Mouse (Mus musculus) stomach, embryonic 14.5 days (tissue): ENCODE measurements around the gene Nat14. TPM values are rescaled to one million over a fixed set of nuclear protein-coding genes. Genes with fewer than 3 reads are reported as not detected.

Experiments
- ATAC-seq: fragments of 200-750 bp; cut with Nextera tagmentation; 2 replicates; pipeline ENCODE4 v1.8.0; 2017; ENCODE audit warnings: low read depth, moderate TSS enrichment; ENCODE audit not compliant: insufficient number of reproducible peaks, insufficient read depth, low FRiP score
- H3K27ac ChIP-seq: fragments of 300-500 bp; sonication (generic); 2 replicates; pipeline ENCODE4 v1.5.1; 2014; ENCODE audit warnings: mild to moderate bottlenecking, low read length, moderate library complexity, mixed read lengths
- H3K27me3 ChIP-seq: fragments of 300-500 bp; sonication (generic); 2 replicates; pipeline ENCODE4 v1.6.1; 2014; ENCODE audit warnings: low read length, control low read depth, mixed read lengths; ENCODE audit not compliant: control insufficient read depth, insufficient read depth
- H3K36me3 ChIP-seq: fragments of 300-500 bp; sonication (generic); 2 replicates; pipeline ENCODE4 v1.6.1; 2014; ENCODE audit warnings: mild to moderate bottlenecking, control low read depth, low read length, moderate library complexity, mixed read lengths; ENCODE audit not compliant: control insufficient read depth, insufficient read depth
- H3K4me1 ChIP-seq: fragments of 300-500 bp; sonication (generic); 2 replicates; pipeline ENCODE4 v1.6.1; 2014; ENCODE audit warnings: low read length, control low read depth, mixed read lengths; ENCODE audit not compliant: control insufficient read depth, insufficient read depth
- H3K4me2 ChIP-seq: fragments of 300-500 bp; sonication (generic); replicated peaks from 2 replicates; pipeline ENCODE4 v1.6.1; 2014; ENCODE audit warnings: low read depth, low read length, control low read depth
- H3K4me3 ChIP-seq: fragments of 300-500 bp; sonication (generic); 2 replicates; pipeline ENCODE4 v1.5.1; 2014; ENCODE audit warnings: low read depth, low read length, control low read depth
- H3K9ac ChIP-seq: fragments of 300-500 bp; sonication (generic); replicated peaks from 2 replicates; pipeline ENCODE4 v1.6.1; 2014; ENCODE audit warnings: low read depth, mild to moderate bottlenecking, control low read depth, low read length, moderate library complexity, mixed read lengths
- H3K9me3 ChIP-seq: fragments of 300-500 bp; sonication (generic); 2 replicates; pipeline ENCODE4 v1.6.1; 2016; ENCODE audit warnings: low read depth, low read length, control low read depth; ENCODE audit not compliant: control insufficient read depth
- WGBS: fragments of 180-500 bp; shearing (Covaris S2); extraction: QIAGEN DNeasy Blood & Tissue Kit; methylation state at CpG from one replicate; pipeline ENCODE4 v1.1.7; 2014; 5-methylcytosine and 5-hydroxymethylcytosine counted together
- polyA plus RNA-seq: library from polyadenylated mRNA; unstranded; fragments of >200 nt; fragmentation: Nextera tagmentation; extraction: Ambion mirVana; gene quantifications from 2 replicates; pipeline ENCODE4 v1.2.1, GENCODE M21; 2014

The Nat14 gene
- polyA plus RNA-seq, 1 experiment from 2014 or later: 3.5 TPM

DNA sequence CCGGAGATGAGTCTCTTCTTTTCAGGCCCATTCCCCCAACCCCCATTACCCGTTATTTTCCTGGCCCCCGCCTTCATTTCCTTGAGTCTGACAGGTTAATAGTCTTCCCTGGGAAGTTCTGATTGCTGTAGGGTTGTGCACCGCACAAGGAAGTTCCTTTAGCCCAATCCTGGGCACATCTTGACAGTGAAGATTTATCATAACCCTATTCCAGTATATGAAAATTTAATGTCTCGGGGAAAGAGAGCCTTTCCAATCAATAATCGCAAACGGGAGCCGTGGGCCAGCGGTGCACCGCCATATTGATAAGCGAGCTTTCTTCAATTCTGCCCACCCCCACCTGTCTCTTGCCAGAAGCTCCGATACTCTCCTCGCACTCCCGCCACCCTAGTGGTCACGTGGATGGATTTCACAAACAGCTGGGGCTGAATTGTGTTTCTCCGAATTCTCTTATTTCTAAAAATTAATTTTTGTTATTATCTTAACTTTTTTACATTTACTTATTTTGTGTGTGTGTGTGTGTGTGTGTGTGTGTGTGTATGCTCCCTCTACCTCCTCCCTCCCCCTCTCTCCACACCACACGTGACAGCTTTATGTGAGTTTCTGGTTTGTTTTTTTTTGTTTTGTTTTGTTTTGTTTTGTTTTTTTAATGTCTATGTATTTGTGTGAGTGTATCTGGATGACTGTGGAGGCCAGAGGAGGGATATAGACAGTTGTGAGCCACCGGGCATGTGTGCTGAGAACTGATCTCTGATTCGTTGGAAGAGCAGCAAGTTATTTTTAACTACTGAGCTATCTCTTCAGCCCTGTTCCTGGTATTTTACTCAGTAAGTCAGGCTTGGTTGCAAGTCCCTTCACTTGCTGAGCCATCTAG is 21.9 kb upstream of the Nat14 start:
- H3K4me3 ChIP-seq: peak overlapping the region; percentile 22
- no peak overlapping the region for H3K9ac ChIP-seq
- H3K4me2 ChIP-seq: peak overlapping the region; percentile 46
- H3K9me3 ChIP-seq: peaks cover 3% of the 10 kb centered on the region; the same call in 1 of the 2 replicates
- 6% methylated on average over 19 of the region's 19 CpGs for WGBS
- no peaks in the 10 kb centered on the region for H3K4me1 ChIP-seq
- no peak overlapping the region for H3K27ac ChIP-seq
- ATAC-seq: peak; percentile 30; the same call in 1 of the 2 replicates
- no peaks in the 10 kb centered on the region for H3K36me3 ChIP-seq
- H3K27me3 ChIP-seq: no peaks in the 10 kb centered on the region

DNA sequence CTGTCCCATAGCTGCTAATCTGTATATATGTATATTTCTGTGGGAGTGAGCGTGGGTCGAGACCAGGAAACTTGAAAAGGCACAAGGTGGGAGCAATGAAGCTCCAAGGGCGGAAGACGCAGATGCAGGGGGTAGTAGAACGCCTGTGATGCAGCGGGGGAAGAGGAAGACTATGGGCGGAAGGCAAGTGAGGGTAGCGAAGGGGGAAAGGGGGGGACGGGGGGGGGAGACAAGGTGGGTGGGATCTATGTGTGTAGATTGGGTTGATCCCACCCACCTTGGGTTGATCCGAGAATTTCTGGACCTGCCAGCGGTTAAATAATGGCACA is 21.3 kb upstream of the Nat14 start:
- no peak for ATAC-seq
- H3K4me2 ChIP-seq: peak overlapping the region; percentile 46
- WGBS: 35% methylated on average over 11 of the region's 11 CpGs
- no peak overlapping the region for H3K27ac ChIP-seq
- H3K27me3 ChIP-seq: no peaks in the 10 kb centered on the region
- no peak overlapping the region for H3K9ac ChIP-seq
- no peaks in the 10 kb centered on the region for H3K4me1 ChIP-seq
- H3K4me3 ChIP-seq: peak overlapping the region; percentile 22; the same call in 1 of the 2 replicates
- H3K9me3 ChIP-seq: peaks cover 3% of the 10 kb centered on the region; the same call in 1 of the 2 replicates
- no peaks in the 10 kb centered on the region for H3K36me3 ChIP-seq

DNA sequence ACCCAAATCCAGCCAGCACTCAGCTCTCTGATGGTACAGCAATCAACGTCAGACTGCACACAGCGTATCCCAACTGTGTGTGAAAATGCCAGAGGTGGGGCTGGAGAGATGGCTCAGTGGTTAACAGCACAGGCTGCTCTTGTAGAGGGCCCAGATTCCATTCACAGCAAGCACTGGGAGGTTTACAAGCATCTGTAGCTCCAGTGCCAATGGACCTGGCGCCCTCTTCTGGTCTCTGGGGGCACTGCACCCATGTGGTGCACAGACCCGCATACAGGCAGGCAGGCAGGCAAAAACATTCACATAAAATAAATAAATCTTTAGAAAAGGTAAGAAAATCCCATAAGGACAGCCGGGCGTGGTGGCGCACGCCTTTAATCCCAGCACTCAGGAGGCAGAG is 20.7 kb upstream of the Nat14 start:
- H3K27me3 ChIP-seq: no peaks in the 10 kb centered on the region
- H3K4me1 ChIP-seq: no peaks in the 10 kb centered on the region
- H3K4me3 ChIP-seq: no peak overlapping the region
- WGBS: 51% methylated on average over 8 of the region's 8 CpGs
- no peak overlapping the region for H3K9ac ChIP-seq
- H3K9me3 ChIP-seq: peaks cover 3% of the 10 kb centered on the region; the same call in 1 of the 2 replicates
- H3K4me2 ChIP-seq: no peak overlapping the region
- H3K36me3 ChIP-seq: no peaks in the 10 kb centered on the region
- H3K27ac ChIP-seq: no peak overlapping the region
- ATAC-seq: 0 out of 2 replicates have a peak, but pooled peaks have one; percentile 31

DNA sequence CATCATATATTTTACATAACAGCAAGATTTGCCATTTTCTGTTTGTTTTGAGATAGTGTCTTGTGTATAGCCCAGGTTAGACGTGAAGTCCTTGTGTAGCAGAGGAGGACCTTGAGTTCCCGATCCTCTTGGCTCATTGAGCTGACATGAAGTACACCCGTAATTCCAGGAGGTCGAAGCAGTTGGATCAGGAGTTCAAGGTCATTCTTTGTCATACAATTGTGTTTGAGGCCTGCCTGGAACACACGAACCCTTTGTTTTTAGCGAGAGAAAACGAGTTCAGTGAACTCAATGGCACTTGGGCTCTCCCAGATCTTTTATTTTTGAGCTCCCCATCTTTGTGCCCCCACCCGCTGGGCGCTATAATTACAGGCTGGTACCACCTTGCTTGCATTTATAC is 19.4 kb upstream of the Nat14 start:
- H3K9ac ChIP-seq: no peak overlapping the region
- ATAC-seq: no peak
- no peaks in the 10 kb centered on the region for H3K4me1 ChIP-seq
- H3K9me3 ChIP-seq: peaks cover 3% of the 10 kb centered on the region; the same call in 1 of the 2 replicates
- no peak overlapping the region for H3K4me2 ChIP-seq
- H3K27ac ChIP-seq: no peak overlapping the region
- 77% methylated on average over 9 of the region's 9 CpGs for WGBS
- no peaks in the 10 kb centered on the region for H3K27me3 ChIP-seq
- no peaks in the 10 kb centered on the region for H3K36me3 ChIP-seq
- H3K4me3 ChIP-seq: no peak overlapping the region

DNA sequence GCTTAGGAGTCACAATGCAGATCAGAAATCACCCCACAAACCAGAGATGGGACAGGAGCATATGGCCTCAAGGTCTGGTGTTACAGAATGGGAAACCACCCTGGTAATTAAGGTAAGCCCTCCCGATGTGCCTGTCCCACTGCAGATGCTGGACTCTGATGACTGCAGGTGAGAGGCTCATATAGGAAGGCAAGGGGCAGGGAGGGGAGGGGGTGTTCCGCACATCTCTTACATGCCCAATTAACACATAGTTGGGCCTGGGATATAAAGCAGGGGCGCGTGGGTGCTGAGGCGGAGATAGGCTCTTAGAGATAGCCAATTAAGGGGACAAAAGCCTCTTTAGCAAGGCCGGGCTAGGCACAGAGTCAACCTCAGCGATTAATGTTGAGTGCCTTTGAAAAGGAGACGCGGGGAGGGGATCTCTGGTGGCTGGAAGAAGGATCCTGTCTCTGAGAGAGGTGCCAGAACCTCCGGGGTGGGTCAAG is 15.3 kb upstream of the Nat14 start, which contains the start of gene Gm36210:
Gm36210 (minus strand) TSS at position 51 of the 485 bp plus-strand sequence.
- Histone ChIP-seq H3K27ac (no peak within 1 kb of the TSS), H3K4me3 (no peak within 1 kb of the TSS), H3K9ac (no peak within 1 kb of the TSS), H3K4me1 (no peaks in the 10 kb centered on the region), H3K9me3 (no peaks in the 10 kb centered on the region; the same call in 1 of the 2 replicates), H3K27me3 (no peaks in the 10 kb centered on the region), H3K4me2 (no peak within 1 kb of the TSS), H3K36me3 (no peaks in the 10 kb centered on the region)
- ATAC-seq: no peak
- 71% methylated on average over 10 of the region's 10 CpGs for WGBS

DNA sequence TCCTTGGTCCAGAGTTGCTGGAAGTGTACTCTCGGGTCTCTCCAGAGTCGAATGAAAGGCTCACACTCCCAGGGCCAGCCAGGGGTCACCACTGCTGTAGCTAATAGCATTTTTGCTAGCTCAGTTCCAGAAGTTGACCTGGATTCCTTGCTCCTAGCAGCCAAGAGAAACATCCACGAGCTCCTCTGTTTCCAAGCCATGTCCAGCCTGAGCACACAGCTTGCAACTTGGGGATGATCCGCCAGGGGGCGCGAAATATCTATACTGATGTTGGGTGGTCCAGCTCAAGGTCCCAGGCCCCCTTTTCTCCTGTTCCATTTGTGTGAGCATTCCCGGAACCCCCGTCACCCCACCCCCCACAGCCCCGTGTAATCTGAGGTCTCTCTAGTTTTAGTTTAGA is 10.3 kb upstream of the Nat14 start:
- no peak overlapping the region for H3K4me3 ChIP-seq
- H3K27me3 ChIP-seq: no peaks in the 10 kb centered on the region
- 0 out of 2 replicates have a peak overlapping the region, but pooled peaks have one; percentile 10 for H3K27ac ChIP-seq
- ATAC-seq: no peak
- H3K9ac ChIP-seq: no peak overlapping the region
- 29% methylated on average over 9 of the region's 9 CpGs for WGBS
- no peak overlapping the region for H3K4me2 ChIP-seq
- H3K36me3 ChIP-seq: no peaks in the 10 kb centered on the region
- H3K4me1 ChIP-seq: peaks cover 6% of the 10 kb centered on the region; the same call in 1 of the 2 replicates
- no peaks in the 10 kb centered on the region for H3K9me3 ChIP-seq

DNA sequence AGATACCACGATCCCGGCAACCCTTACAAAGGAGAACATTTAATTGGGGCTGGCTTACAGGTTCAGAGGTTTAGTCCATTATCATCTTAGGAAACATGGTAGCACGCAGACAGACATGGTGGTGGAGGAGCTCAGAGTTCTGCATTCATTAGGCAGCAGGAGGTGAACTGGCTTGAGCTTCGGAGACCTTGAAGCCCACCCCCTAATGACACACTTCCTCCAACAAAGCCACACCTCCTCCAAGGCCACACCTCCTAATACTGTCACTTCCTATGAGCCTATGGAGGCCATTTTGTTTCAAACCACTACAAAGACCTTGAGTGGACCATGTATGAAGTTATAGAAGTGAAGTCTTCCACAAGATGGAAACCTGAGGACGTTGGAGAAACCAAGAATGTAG is 9.6 kb upstream of the Nat14 start:
- H3K9me3 ChIP-seq: no peaks in the 10 kb centered on the region
- H3K27ac ChIP-seq: no peak overlapping the region
- no peaks in the 10 kb centered on the region for H3K27me3 ChIP-seq
- H3K4me3 ChIP-seq: no peak overlapping the region
- ATAC-seq: no peak
- no peak overlapping the region for H3K9ac ChIP-seq
- peaks cover 8% of the 10 kb centered on the region; the same call in 1 of the 2 replicates for H3K4me1 ChIP-seq
- H3K36me3 ChIP-seq: no peaks in the 10 kb centered on the region
- 66% methylated on average over 5 of the region's 5 CpGs for WGBS
- no peak overlapping the region for H3K4me2 ChIP-seq

DNA sequence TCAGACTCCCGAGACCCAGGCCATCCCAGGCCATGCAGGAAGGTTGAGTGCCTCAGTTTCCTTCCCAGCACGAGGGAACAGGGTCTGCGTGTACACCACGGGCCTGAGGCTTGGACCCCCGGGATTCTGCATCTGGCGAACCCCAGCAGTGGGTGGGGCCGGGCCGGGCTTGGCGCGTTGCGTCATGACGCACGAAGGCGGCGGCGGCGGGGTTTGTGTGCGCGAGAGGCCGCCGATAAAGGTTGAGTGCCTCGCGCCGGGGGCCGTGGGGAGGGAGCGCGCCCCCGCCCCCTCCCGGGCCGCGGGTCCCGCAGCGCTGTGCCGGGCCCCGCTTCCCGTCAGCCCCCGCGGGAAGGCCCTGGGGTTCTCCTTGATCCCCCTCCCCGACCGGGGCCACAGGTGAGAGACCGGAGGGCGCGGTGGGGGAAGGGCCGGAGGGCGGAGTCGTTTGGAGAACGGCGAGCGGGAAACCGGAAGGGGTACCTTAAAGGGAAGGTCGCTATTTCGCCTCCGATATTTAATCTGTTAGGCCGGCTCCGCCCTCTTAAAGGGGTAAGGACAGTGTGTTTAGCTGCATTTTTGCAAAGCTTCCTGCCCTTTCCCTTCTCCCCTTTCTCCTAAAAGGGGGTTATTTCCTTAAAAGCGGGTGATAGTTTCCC is 6.7 kb upstream of the Nat14 start, which contains the start of gene Zfp628:
Zfp628 (plus strand) TSS at position 211 of the 659 bp plus-strand sequence.
- H3K27me3 ChIP-seq: no peaks in the 10 kb centered on the region
- peak; percentile 89 for ATAC-seq
- peak within 1 kb of the TSS; percentile 72 for H3K9ac ChIP-seq
- H3K4me2 ChIP-seq: peak within 1 kb of the TSS; percentile 54
- H3K4me3 ChIP-seq: peak within 1 kb of the TSS; percentile 56
- peaks cover 15% of the 10 kb centered on the region; the same call in 1 of the 2 replicates for H3K36me3 ChIP-seq
- WGBS: under 1% methylated on average over 54 of the region's 56 CpGs
- H3K27ac ChIP-seq: peak within 1 kb of the TSS; percentile 93
- no peaks in the 10 kb centered on the region for H3K9me3 ChIP-seq
- H3K4me1 ChIP-seq: peaks cover 8% of the 10 kb centered on the region; the same call in 1 of the 2 replicates
